Mouse (Mus musculus) testis, postnatal 10 days (tissue): ENCODE measurements around the gene Gga3.

Source experiments
- DNase-seq: peaks from one replicate; pipeline ENCODE4 v3.0.0; 2021; ENCODE audit warnings: low spot score

Gga3 gene

DNA sequence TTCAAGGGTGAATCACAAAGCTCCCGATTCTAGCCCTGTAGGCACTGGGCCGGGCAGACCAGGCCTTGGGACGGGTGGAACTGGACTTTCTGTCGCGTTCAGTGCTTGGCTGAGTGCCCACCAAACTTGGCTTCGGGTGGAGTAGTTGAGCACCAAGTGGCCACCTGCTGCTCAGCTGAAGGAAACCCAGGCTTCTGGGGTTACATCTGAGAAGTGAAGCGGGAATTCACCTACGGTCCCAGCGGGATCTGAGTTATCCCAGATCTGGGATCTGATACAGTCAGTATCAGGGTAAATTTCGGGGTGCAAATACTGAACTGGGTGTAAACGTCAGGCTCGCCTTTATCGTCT, 8.2 kb upstream of the Gga3 start:
- peak; percentile 93 for DNase-seq

DNA sequence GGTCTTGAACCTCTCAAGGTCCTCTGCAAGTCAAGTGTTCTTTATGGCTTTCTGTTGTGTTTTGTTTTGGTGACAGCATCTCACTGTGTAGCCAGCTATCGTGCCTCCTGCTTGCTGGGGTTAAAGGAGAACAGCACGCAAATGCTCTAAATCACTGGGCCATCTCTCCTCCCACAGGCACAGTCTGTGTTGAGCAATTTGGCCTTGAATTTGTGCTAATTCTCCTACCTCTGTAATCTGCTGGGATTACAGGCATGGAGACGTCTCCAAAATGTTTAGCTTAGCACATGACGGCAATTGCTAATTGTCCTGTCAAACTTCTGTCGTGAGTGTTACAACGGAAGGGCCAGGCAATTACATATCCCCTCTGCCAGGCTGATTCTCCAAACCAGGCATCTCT, 7.3 kb upstream of the Gga3 start:
- no peak for DNase-seq

DNA sequence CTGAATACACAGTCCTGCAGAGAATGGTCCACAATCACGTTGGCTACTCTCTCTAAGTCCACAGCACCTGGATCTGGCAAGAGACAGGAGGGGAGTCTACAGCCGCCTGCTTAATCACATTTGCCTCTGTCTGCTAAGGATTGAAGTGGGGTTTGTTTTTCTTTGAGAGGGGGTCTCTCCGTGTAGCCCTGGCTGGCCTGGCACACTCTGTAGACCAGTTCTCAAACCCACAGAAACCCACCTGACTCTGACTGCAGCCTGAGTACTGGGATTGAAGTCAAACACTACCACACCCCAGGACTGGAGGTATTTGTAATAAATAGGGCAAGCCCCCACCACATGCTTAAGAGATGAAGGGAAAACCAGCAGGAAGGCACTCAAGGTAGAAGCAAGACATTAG, 5.7 kb upstream of the Gga3 start:
- DNase-seq: no peak

DNA sequence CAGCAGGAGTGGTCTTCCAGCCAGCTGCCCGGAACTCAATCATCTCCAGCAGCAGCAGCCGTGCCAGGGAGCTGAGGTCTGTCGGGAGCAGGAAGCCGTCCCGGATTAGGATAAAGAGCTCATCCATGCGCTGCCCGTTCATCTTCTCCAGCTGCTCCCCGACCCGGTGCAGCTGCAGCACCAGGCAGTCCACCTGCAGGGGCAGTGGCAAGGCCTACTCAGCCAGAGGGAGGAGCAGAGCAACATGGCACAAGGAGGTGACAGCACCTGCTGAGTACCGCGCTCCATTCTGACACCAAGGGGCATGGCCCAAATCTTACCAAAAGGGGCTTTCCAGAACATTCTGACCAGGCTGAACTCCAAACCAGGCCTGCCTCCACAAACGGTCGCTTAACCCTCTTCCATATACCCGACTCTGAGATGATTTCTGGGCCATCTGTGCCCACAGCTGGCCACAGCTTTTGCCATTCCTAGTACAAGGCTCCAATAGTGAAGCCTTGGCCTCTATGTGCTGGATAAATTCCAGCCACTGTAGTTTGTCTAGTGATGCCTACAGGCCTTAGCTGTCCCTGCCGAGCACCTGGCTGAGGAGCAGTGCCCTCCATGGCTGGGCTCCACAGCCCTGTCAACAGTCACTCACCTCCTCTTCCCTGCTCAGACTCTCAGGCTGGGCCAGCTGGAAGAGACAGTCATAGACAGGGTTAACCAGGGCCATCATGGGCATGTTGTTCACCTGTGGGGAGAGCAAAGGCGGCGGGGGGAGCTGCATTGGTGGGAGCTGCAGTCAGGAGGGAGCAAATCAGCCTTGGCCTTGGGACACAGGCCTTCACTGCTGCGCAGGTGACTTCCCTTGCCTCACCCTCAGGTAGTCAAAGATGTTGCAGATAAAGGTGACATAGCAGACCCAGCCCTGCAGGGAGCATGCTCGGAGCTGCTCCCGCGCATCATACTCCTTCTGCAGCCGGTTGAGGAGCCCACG, 4.9 kb upstream of the Gga3 start:
- DNase-seq: no peak

DNA sequence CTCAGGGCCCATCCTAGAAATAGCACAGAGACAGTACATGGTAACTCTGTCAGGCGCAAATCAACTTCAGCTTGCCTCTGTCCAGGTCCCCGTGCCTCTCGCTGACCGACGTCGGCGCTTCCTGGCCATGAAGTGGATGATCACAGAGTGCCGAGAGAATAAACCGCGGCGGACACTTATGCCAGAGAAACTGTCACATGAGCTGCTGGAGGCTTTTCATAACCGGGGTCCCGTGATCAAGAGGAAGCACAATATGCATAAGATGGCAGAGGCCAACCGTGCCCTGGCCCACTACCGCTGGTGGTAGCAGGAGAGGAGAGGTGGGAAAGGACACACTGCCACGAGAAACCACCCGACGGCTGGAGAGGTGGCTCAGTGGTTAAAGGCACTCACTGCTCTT, 2.9 kb upstream of the Gga3 start:
- DNase-seq: no peak

DNA sequence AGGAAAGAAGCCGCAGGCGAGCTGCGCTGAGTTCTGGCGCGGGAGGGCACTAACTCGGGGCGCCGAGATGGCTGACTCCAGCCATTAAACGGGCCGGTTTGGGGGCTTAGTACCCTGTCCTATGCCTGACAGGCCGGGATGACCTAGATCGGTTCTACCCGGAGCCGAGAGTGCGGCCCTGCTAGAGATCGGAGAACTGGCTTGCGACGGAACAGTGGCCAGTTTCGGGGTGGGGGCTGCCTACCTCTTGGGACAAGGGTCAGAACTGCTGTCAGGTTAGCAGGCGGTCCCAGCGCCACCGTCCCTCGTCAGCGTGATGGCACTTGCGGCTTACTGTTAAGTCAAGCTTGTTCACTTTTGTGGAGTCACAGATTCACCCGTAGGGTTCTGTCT, 449 bp upstream of the Gga3 start:
- peak; percentile 67 for DNase-seq

DNA sequence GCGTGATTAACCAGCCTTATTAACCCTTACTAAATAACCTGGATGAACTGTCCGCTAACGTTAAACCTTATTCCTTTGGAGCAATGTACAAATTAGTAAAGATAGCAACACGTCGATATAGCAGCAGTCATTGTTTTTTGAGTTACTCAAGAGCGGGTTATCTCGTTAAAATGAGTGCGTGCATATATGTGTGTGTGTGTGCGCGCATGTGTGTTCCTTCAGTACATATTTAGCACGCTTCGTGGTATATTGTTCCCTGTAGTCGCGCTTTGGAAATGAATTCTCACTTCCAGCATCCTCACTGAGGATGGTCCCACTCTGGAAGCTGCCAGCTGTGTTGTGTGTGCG, 749 bp downstream of the Gga3 start:
- DNase-seq: no peak

DNA sequence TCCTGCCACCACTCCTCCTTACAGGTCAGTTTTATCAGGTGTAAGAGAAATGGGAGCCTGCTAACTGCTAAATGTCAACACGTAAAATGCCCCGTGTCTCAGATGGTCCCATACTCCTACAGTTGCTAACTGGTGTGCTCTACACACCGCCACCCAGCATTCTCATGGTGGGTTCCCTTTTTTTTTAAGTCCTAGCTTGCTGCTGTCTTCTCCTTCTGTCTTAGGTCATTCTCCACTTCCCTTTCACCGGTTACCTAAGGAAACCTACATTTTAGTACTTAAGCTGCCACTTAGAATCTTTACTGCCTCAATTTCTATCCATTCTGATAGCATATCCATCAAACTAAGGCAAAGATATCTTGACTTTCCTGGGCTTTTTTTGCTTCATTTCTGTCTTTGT, 2.7 kb downstream of the Gga3 start:
- DNase-seq: no peak

DNA sequence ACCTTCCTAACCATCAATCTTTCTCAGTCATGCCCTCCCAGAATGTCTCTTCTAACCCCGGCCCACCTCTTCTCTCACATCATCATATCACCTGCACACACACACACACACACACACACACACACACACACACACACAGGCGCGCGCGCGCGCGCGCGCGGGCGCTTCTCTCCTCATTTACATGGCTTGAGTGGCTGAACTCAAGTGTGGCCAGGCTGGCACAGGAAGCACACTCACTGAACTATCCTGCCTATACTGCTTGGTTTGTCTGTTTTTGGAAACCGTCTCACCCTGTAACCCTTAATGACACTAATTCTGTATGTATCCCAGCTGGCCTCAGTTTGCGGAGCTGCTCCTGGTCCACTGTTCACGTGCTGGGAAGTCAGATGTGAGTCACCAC, 3.1 kb downstream of the Gga3 start:
- DNase-seq: no peak

DNA sequence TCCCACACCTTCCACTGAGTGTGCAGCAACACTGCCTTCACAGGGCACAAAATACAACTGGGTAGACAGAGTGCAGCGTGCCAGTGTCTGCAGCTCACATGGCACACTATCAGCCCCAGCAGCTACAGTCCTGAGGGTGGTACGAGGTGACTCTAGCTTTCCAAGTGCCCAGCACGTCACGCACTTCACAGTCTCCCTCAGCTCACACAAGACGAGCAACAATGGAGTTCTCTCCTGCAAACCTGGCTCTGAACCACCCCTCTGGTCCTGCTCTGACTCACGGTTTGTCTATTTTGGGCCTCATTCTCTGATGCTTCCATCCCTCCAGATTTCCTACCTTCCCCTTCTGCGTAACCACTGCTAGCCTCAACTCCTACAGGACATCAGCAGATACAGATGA, 4.1 kb downstream of the Gga3 start:
- no peak for DNase-seq

DNA sequence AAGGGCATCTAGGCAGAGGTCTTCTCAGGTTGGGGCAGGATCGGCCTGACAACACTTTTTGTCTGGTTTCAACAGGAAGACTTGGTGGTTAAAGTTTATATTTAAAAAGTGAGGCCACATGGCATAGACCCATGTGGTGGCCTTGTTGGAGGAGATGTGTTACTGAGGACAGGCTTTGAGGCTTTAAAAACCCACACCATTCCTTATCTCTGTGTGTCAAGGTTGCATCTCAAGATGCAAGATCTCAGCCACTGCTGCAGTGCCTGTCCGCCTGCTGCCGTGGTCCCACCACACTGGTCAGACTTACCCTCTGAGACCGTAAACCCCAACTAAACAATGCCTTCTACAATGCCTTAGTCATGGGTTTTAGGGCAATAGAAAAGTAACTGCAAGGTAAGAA, 5.5 kb downstream of the Gga3 start:
- DNase-seq: no peak

DNA sequence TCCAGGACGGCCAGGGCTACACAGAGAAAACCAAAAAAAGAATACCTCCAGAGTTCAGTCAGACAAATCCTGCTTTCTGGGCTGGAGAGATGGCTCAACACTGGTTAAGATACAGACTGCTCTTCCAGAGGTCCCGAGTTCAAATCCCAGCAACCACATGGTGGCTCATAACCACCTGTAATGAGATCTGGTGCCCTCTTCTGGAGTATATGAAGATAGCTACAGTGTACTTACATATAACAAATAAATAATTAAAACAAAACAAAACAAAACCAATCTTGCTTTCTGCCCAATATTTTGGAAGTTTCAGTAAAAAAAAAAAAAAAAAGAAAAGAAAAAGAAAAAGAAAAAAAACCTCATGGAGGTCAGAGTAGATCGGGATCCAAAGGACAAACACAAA, 8.6 kb downstream of the Gga3 start:
- no peak for DNase-seq

DNA sequence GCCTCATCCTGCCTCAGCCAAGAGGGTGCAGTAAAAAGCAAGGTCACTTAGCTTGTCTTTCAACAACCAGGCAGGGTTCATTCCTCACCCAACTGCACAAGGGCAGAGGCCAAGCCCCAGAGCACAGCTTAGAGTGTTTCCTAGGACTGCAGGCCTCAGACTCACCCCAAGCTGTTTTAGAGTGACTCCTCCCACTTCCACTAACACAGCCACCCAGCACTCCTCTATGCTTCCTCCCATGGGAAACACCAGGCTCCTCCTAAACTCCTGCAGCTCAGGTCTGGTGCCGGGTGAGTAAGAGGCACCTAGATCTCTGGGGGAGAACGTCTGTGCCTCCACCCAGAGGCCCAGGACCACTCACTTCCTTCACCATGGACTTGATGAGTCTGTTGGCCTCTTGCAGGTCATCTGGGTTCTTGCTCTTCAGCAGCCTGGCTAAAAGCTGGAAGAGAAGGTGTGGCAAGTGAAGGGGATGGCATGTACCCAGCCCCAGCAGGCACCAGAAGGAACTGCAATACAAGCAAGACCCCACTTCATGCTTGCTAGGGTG, 13.2 kb downstream of the Gga3 start:
- DNase-seq: no peak

DNA sequence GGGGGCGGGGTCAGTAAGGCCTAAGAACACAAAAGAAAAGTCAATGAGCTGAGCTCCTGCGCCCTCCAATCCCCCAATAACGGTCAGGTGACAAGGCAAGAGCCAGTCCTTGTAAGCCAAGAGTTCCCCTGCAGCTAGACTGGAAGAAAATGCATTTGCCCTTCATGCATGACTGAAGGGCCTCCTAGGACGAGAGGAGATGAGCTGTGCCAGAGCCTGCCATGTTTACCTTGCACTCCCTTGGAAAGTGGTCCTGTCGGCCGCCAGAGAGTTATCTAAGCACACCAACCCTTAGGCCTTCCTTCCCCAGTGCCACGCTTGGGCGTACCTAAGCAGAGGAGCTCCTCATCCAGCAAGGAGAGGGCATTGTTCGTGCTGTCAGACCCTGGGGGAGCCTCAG, 15.9 kb downstream of the Gga3 start:
- no peak for DNase-seq

DNA sequence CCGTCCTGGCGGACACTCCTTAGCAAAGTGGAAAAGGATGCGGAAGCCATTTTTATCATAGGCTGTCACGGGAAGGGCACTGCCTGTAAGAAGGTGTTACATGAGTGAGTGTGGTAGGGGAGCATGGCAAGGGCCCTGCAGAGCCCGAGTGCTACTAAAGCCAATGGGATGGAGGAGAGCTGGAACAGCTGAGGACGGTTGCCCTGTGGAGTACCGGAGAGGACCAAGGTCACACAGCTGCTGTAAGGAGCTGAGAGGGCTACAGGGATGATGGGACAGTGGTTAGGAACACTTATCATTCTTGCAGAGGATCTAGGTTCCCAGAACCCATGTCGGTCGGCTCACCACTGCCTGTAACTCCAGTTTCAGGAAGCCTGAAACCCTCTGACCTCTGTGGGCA, 17.4 kb downstream of the Gga3 start:
- no peak for DNase-seq

DNA sequence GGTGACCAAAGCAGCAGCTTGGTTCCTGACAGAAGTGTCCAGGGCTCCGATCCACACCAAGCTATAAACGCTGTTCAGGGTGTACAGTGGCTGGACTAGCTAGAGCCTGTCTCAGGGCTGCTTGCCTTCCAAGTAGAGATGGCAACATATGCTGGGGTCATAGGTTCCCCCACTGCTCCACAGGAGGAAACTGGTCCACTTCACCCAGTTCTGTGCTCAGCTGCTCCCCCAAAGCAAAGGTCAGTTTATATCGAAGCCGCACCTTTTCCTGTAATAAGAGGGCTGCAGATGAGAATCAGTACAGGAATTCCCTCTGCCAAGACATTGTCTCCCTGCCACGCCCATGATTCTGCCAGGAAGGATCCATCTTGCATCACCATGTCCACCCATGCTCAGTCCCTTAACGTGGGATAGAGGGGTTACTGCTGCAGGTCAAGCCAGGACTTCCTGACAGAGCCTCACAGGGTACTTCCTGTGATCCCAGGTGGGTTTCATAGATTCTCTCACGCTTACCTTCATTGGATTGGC, 18.2 kb downstream of the Gga3 start:
- no peak for DNase-seq

DNA sequence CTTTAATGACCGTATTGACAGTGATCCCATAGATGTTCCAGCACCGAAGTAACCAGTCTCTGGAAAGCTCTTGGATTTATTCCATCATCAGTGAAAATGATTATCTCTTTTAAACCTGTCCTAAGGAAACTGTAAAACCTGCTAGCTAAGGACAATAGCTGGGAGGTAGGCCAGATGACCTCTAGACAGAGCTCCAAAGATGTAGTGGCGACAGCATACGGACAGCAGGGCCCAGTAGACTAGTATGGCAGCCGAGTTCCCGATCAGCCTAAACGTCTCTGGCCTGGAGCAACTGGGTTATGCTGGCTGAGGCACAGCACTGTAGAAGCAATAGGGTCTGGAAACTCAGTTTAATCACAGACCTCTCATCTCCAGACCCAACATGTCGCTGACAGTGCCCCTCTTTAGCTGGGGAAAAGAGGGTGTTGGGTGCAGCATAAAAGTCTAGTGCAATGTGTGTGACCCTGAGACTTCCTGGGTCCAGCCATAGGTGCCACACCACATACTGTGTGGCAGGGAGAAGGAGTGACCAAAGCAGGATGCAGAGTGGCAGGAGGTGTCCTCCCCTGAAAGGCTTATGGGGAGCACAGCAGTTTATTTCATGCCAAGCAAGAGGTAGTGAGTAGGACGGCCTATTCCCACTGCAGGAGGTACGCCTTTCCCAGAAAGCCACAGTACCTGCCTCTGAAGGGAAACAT, 19.3 kb downstream of the Gga3 start:
- DNase-seq: no peak

DNA sequence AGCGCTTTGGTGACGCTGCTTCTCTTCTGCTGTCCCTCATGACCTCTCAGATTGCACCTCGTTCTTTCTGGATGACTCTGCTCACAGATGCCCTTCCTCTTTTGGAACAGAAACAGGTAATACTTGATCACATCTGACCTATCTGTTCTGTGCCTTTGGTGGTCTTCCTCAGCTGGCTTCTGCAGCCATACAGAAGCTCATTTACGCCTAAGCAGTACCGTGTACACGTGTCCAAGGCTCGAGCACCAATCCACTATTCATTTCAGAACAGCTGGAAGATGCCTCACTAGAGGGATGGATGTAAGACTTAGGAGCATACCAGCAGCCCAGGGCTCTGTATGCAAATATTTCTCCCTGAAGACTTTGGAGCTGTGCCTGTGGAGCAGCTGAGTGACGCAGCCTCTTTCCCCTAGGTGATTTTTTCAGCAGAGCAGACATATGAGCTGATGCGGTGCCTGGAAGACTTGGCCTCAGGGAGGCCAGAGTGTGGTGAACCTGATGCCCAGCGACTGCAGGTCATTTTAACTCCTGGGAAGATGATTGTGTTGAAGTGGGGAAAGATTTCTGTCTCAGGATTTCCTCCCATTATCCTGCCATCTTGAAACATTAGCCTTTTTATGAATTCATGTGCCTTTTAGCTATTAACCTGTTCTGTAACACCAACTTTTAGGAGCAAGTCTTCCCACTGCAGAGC, 20.8 kb downstream of the Gga3 start:
- DNase-seq: no peak

DNA sequence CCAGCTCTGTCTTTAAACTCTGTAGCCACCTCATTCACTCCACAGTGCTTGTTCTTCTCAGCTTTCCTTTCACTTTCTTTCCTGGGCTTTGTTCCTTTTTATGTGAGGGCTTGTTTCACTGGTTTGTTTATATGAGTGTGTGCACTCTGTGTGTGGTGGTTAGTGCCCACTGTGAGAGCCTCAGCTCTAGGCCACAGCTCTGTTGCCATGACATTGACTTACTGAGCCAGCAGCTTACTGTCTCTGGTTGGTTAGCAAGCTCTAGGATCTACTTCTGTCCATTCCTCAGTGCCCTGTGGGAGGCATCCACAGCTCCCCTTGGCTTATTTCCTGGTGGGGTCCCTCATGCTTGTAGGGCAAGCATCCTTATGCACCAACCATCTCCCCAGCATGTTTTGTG, 24.8 kb downstream of the Gga3 start:
- peak; percentile 30 for DNase-seq

DNA sequence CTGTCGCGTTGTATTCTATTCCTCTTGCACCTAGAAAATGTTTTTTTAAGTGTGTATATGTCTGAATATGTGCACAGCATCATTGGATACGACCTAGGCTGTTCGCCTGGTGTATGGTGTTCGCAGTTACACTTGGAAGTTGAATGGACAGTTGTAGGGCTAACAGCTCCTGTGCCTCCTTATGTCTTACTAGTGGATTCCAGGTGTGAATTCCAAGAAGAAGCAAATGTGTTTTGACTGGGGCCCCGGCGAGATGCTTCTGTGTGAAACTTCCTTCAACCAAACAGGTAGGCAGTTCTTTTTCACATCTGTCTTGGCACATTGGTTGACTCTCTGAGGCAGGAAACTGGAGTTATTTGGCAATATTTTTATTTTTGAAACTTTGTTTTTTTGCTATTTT, 38.9 kb downstream of the Gga3 start:
- DNase-seq: no peak

DNA sequence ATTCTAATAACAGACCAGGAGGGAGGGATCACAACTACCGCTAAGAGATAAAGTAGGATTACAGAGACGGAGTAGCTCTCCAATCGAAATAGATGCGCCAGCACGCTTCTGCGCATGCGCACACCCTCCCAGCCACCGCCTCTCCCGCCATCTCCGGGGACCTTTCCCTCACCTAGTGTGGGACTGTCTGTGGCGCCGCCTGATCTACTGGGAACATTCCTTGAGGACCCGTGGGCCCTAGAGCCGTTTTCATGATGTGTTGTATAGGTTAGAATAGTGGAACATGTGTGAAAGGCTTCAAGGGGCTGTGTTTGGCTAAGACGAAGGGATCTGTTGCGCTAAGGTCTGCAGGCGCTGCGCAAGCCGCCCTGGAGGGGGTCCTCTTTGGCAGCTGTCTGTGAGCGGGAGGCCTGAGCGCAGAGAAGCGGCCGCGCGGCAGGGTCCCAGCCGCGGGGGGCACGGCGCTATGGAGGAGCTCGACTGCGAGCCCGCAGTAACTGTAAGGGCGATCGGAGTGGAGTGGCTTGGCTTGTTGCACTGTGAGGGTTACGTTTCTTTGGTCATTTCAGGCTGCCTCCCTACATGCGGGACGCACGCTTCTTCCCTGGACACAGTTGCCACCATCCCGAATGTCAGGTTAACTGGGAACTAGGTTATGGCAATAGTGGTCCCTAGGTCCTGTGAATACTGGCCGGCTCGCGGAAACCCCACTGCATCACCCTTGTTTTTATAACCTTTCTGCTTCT, 39.6 kb downstream of the Gga3 start, which contains the start of gene Nup85:
Gene Nup85, plus strand, starts transcription at position 371 of the 746 bp plus-strand sequence.
- DNase-seq: peak; percentile 98

DNA sequence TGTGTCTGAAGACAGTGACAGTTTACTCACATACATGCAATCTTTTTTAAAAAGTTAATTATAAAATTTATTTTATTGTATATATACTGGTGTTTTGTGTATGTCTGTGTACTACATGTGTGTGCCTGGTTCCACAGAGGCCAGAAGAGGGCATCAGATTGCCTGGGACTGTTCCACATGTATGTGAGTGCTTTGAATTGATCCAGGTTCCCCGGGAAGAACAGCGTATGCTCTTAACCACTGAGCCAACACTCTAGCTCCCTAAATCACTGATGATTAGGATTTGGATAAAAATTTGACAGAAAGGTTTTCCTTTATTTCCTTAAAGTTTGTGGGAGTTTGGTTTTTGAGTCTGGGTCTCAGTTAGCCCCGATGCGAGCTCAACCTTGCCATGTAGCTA, 40.4 kb downstream of the Gga3 start:
- no peak for DNase-seq
